In genomic region chr11:108876633-108877205, GRCm38 (mm10) we compare ENCODE assay signal across 17 mouse cellular contexts. TPM values are rescaled to one million over a fixed set of nuclear protein-coding genes. Genes with fewer than 3 reads are reported as not detected.
DNase-seq lines count a peak whose midpoint lies in the region; ATAC-seq and TF ChIP-seq lines count a peak whose summit lies in the region.
"Had no signal": no experiment of that assay in that cellular context is flagged by ENCODE, and none has a peak within 500 bp of the region (broad histone marks: within the 10 kb centered on the region; RNA-seq: fewer than 3 reads in every experiment).

No protein-coding gene starts in this region.

- no peak overlapping the region for H3K27ac ChIP-seq in kidney, adult 2 months (ENCODE audit: insufficient read depth, low read depth, low read length)
- H3K27ac ChIP-seq in lung, embryonic 16.5 days (ENCODE audit: low read length): peak overlapping the region; percentile 80
- H3K27ac ChIP-seq: liver, embryonic 12.5 days; midbrain, embryonic 13.5 days had no signal

- 64% methylated on average over 7 of the region's 7 CpGs for WGBS in kidney, adult 2 months
- 33% methylated on average over 7 of the region's 7 CpGs for WGBS in lung, embryonic 16.5 days

- no peak overlapping the region for H3K9ac ChIP-seq in lung, embryonic 16.5 days (ENCODE audit: low read length)
- H3K9ac ChIP-seq: liver, embryonic 12.5 days; midbrain, embryonic 13.5 days had no signal

- H3K36me3 ChIP-seq in kidney, adult 2 months (ENCODE audit: control insufficient read depth, insufficient read depth, low read length): no peaks in the 10 kb centered on the region
- H3K36me3 ChIP-seq in lung, embryonic 16.5 days (ENCODE audit: control insufficient read depth, insufficient read depth, low read length): no peaks in the 10 kb centered on the region
- H3K36me3 ChIP-seq: liver, embryonic 12.5 days; midbrain, embryonic 13.5 days had no signal

- ATAC-seq in lung, embryonic 16.5 days (ENCODE audit: low read depth): peak; percentile 96
- ATAC-seq: forebrain, embryonic 14.5 days; hindbrain, embryonic 16.5 days; liver, embryonic 12.5 days; midbrain, embryonic 13.5 days had no signal

- H3K4me2 ChIP-seq in lung, embryonic 16.5 days (ENCODE audit: low read depth, low read length): no peak overlapping the region
- H3K4me2 ChIP-seq: heart, embryonic 11.5 days; liver, embryonic 12.5 days; midbrain, embryonic 13.5 days had no signal

- H3K9me3 ChIP-seq in lung, embryonic 16.5 days (ENCODE audit: control insufficient read depth, low read length): no peaks in the 10 kb centered on the region
- H3K9me3 ChIP-seq: liver, embryonic 12.5 days; midbrain, embryonic 13.5 days had no signal

- no peaks in the 10 kb centered on the region for H3K27me3 ChIP-seq in kidney, adult 2 months (replicated peaks; ENCODE audit: control insufficient read depth, insufficient read depth, low read length)
- no peaks in the 10 kb centered on the region for H3K27me3 ChIP-seq in lung, embryonic 16.5 days (ENCODE audit: control insufficient read depth, insufficient read depth, low read depth, low read length)
- H3K27me3 ChIP-seq: liver, embryonic 12.5 days; midbrain, embryonic 13.5 days had no signal

- TF ChIP-seq CTCF in kidney, adult 2 months (conservative IDR thresholded peaks at IDR 0.05; ENCODE audit: insufficient read depth, insufficient read length, low read depth, low read length): no peak

- no peaks in the 10 kb centered on the region for H3K4me1 ChIP-seq in kidney, adult 2 months (ENCODE audit: control insufficient read depth, insufficient read depth, low read length)
- H3K4me1 ChIP-seq in lung, embryonic 16.5 days (replicated peaks; ENCODE audit: control insufficient read depth, insufficient read depth, low read length): peaks cover 7% of the 10 kb centered on the region; the same call in 1 of the 2 replicates
- H3K4me1 ChIP-seq: liver, embryonic 12.5 days; midbrain, embryonic 13.5 days had no signal

- peak; percentile 22 for DNase-seq in kidney, adult 2 months
- no peak for DNase-seq in kidney, adult 11 months
- peak; percentile 62 for DNase-seq in urinary bladder, postnatal 14 days (ENCODE audit: low spot score)
- DNase-seq in urinary bladder, postnatal 10 days (ENCODE audit: low spot score): no peak
- peak; percentile 35 to 65 for DNase-seq in urinary bladder, postnatal 36 days (ENCODE audit: low spot score in 2 of 2)
- DNase-seq in gastrocnemius, adult 18-20 months (ENCODE audit: low spot score): no peak
- no peak for DNase-seq in right cerebral cortex, adult 2 months (ENCODE audit: low spot score in 2 of 2)
- DNase-seq: cerebellum, adult 18-20 months; layer of hippocampus, postnatal 36 days had no signal

- H3K4me3 ChIP-seq in kidney, adult 2 months (ENCODE audit: insufficient read depth, low read depth, low read length): no peak overlapping the region
- H3K4me3 ChIP-seq in lung, embryonic 16.5 days (ENCODE audit: low read length): no peak overlapping the region
- H3K4me3 ChIP-seq: erythroblast, embryonic 14.5 days; liver, embryonic 12.5 days; midbrain, embryonic 13.5 days; myocyte had no signal

- no peak for TF ChIP-seq POLR2A in kidney, adult 2 months (IDR thresholded peaks at IDR 0.05; ENCODE audit: low read depth, low read length)

RNA-seq across cellular contexts. Expression of gene Axin2, which starts 43.4 kb away (rescaled TPM):
- 2.7 and 3.1 TPM in 2 replicates for polyA plus RNA-seq in kidney, adult 2 months (2012; rRNA removed)
- 7.8 and 8.5 TPM in 2 replicates for polyA plus RNA-seq in lung, embryonic 16.5 days (2015; fragmentation: Nextera tagmentation; extraction: Ambion mirVana)
- total RNA-seq in gastrocnemius, adult 18-20 months (2021): 1 to 10 TPM; 5.4 to 9.6 TPM

Comparison
In these comparisons a context has a peak if more than half of its experiments do, and no peak if none do; other contexts are left out.
1. DNase-seq: peak in kidney, adult 2 months (single experiment), urinary bladder, postnatal 14 days (single experiment) and urinary bladder, postnatal 36 days (2 of 2); none in kidney, adult 11 months (single experiment), urinary bladder, postnatal 10 days (single experiment), gastrocnemius, adult 18-20 months (single experiment) and right cerebral cortex, adult 2 months (0 of 2).